Mouse (Mus musculus): ENCODE measurements at regions not wholly inside any gene's neighbourhood (a gene's known extent, or its start where the extent isn't known, plus 50 kb on each side); places are given as distances from the start of the nearest gene placed in this dataset.

DNA sequence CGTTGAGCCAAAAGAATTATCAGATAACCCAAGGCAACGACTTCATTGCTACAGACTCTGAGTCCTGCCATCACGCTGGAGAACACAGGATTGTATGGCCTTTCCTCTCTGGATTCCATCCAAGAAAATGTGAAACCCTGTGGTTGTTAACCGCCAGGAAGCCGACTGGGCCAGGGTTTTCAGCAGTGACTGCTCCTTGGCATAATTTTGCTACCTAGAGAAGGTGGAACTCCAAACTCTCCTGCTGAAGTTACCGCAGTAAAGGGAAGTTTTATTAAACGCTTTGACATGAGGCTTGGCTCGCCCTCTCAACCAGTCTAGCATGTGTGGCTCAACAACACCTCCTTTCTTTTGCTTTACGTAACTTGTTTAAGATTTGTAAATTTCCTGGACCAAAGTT lies 116.9 kb downstream of the Wif1 start:
- H3K27me3 ChIP-seq (ENCODE audit: control insufficient read depth, insufficient read depth, low read length): no peaks in the 10 kb centered on the region
- no peak overlapping the region for H3K27ac ChIP-seq (ENCODE audit: low read depth, low read length)
- no peaks in the 10 kb centered on the region for H3K9me3 ChIP-seq (ENCODE audit: control insufficient read depth, low read length)
- H3K4me2 ChIP-seq (replicated peaks; ENCODE audit: low read depth, low read length): no peak overlapping the region
- no peak overlapping the region for H3K9ac ChIP-seq (ENCODE audit: low read depth, low read length)
- H3K36me3 ChIP-seq (ENCODE audit: control insufficient read depth, insufficient read depth, low read length): no peaks in the 10 kb centered on the region
- H3K4me3 ChIP-seq (ENCODE audit: low read length): no peak overlapping the region
- 78% methylated on average over 9 of the region's 9 CpGs for WGBS
- no peak for ATAC-seq (ENCODE audit: low FRiP score, low TSS enrichment)
- no peaks in the 10 kb centered on the region for H3K4me1 ChIP-seq (ENCODE audit: control insufficient read depth, insufficient read depth, low read length)

DNA sequence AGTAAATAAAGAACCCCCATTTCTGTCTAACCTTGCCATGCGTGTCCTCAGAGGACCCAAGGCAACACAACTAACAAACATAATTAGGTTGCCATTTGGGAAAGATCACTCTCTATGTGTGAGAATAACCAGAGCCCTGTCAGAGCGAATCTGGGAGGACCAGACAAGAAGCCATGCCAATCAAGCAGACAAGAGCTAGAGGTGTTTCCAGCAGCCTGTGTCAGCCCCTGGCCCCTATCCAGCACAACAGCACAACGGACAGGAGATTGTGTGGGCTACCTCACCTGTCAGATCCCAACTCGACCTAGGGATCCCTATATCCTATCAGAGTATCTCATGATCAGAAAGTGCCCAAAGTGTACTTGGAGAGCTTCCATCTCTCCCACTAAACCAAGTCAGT lies 119.9 kb downstream of the Wif1 start:
- Histone ChIP-seq H3K27ac (ENCODE audit: low read depth, low read length) (no peak overlapping the region), H3K4me3 (ENCODE audit: low read length) (no peak overlapping the region), H3K27me3 (ENCODE audit: control insufficient read depth, insufficient read depth, low read length) (no peaks in the 10 kb centered on the region), H3K9me3 (ENCODE audit: control insufficient read depth, low read length) (no peaks in the 10 kb centered on the region), H3K36me3 (ENCODE audit: control insufficient read depth, insufficient read depth, low read length) (no peaks in the 10 kb centered on the region), H3K4me1 (ENCODE audit: control insufficient read depth, insufficient read depth, low read length) (no peaks in the 10 kb centered on the region), H3K4me2 (replicated peaks; ENCODE audit: low read depth, low read length) (no peak overlapping the region), H3K9ac (ENCODE audit: low read depth, low read length) (no peak overlapping the region)
- 74% methylated on average over 4 of the region's 4 CpGs for WGBS
- ATAC-seq (ENCODE audit: low FRiP score, low TSS enrichment): no peak

DNA sequence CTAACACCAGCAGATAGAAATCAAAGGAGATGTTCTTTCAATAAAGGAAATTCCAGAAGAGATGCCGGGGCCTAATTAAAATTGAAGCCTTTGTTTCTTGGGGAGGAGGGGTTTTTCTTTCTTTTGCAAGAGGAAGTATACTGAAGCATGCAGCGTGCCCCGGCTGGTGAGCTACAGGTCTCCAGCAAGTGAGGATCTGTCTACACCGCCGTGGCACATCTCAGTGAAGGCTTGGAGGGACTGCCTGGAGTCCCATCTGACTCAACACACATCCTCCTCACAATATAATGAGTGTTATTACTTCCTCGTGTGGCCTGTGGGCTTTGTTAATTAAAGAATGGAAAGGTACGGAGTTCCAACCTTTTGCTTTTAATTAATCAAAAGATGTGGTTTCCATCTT lies 126.7 kb downstream of the Wif1 start:
- H3K27ac ChIP-seq (ENCODE audit: low read depth, low read length): no peak overlapping the region
- no peaks in the 10 kb centered on the region for H3K36me3 ChIP-seq (ENCODE audit: control insufficient read depth, insufficient read depth, low read length)
- no peak overlapping the region for H3K4me3 ChIP-seq (ENCODE audit: low read length)
- 55% methylated on average over 7 of the region's 7 CpGs for WGBS
- peaks cover 8% of the 10 kb centered on the region; the same call in 1 of the 2 replicates for H3K9me3 ChIP-seq (ENCODE audit: control insufficient read depth, low read length)
- no peak overlapping the region for H3K4me2 ChIP-seq (replicated peaks; ENCODE audit: low read depth, low read length)
- no peaks in the 10 kb centered on the region for H3K27me3 ChIP-seq (ENCODE audit: control insufficient read depth, insufficient read depth, low read length)
- no peak for ATAC-seq (ENCODE audit: low FRiP score, low TSS enrichment)
- H3K4me1 ChIP-seq (ENCODE audit: control insufficient read depth, insufficient read depth, low read length): no peaks in the 10 kb centered on the region
- H3K9ac ChIP-seq (ENCODE audit: low read depth, low read length): no peak overlapping the region

DNA sequence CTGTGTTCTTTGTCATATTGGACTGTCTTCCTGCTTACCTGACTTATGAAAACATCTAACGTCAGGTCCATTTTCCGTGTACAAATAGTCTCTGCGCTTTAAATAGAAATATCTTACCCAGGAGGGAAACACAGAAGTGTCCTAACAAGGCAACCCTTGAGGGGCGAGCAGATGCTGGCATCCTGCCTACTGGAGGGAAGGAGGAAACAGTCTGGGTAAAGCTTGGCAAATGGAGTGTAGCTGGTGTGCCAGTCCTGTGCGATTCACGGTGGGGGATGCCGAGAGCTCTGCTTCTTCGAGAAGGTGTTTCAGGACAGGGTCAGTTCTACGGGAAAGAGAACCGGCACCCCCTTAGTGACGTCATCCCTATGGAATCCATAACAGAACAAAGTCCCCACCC lies 127.4 kb downstream of the Wif1 start:
- H3K27me3 ChIP-seq (ENCODE audit: control insufficient read depth, insufficient read depth, low read length): no peaks in the 10 kb centered on the region
- 79% methylated on average over 11 of the region's 11 CpGs for WGBS
- no peak overlapping the region for H3K4me3 ChIP-seq (ENCODE audit: low read length)
- no peak overlapping the region for H3K9ac ChIP-seq (ENCODE audit: low read depth, low read length)
- H3K4me1 ChIP-seq (ENCODE audit: control insufficient read depth, insufficient read depth, low read length): no peaks in the 10 kb centered on the region
- peaks cover 8% of the 10 kb centered on the region; the same call in 1 of the 2 replicates for H3K9me3 ChIP-seq (ENCODE audit: control insufficient read depth, low read length)
- no peak overlapping the region for H3K27ac ChIP-seq (ENCODE audit: low read depth, low read length)
- ATAC-seq (ENCODE audit: low FRiP score, low TSS enrichment): no peak
- no peaks in the 10 kb centered on the region for H3K36me3 ChIP-seq (ENCODE audit: control insufficient read depth, insufficient read depth, low read length)
- H3K4me2 ChIP-seq (replicated peaks; ENCODE audit: low read depth, low read length): no peak overlapping the region

DNA sequence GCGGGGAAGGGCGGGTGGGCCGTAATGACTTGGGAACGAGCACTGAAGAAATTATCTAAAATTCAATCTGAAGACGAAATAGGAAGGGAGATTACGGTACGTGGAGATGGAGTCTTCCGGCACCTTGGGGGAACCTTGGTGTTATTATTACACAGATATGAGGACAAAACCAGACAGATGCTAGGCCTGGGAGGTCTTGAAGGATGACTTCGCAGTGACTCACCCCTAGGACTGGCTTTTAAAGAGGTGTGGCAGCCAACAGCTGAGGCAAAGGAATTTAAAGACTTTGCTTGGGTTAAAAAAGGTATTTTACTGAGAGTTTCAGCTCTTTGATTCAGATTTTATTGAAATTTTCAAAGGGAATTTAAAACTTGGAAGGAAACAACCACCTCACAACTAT lies 140.3 kb downstream of the Wif1 start:
- no peak overlapping the region for H3K27ac ChIP-seq (ENCODE audit: low read depth, low read length)
- no peaks in the 10 kb centered on the region for H3K27me3 ChIP-seq (ENCODE audit: control insufficient read depth, insufficient read depth, low read length)
- no peak overlapping the region for H3K4me2 ChIP-seq (replicated peaks; ENCODE audit: low read depth, low read length)
- no peaks in the 10 kb centered on the region for H3K36me3 ChIP-seq (ENCODE audit: control insufficient read depth, insufficient read depth, low read length)
- no peak overlapping the region for H3K4me3 ChIP-seq (ENCODE audit: low read length)
- H3K9ac ChIP-seq (ENCODE audit: low read depth, low read length): no peak overlapping the region
- 94% methylated on average over 9 of the region's 9 CpGs for WGBS
- ATAC-seq (ENCODE audit: low FRiP score, low TSS enrichment): no peak
- H3K4me1 ChIP-seq (ENCODE audit: control insufficient read depth, insufficient read depth, low read length): no peaks in the 10 kb centered on the region
- H3K9me3 ChIP-seq (ENCODE audit: control insufficient read depth, low read length): no peaks in the 10 kb centered on the region

DNA sequence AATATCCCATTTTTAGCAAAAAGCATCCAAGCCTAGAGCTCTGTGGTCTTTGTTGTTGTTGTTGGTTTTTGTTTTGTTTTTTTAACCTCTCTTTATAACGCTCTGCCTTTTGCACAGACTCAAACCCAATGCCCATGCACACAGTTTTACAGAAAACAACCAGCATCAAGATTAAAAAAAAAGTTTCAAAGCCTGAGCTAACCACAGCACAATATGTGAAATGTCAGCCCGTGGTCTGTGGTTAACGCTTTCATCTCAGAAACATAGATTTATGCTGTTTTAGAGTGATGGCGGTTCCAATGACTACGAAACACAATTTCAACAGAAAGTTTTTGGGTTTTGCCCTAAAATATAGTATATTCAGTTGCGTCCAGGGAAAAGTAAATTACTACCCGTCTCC lies 155.4 kb downstream of the Wif1 start:
- no peak overlapping the region for H3K4me3 ChIP-seq (ENCODE audit: low read length)
- no peak overlapping the region for H3K4me2 ChIP-seq (replicated peaks; ENCODE audit: low read depth, low read length)
- H3K27me3 ChIP-seq (ENCODE audit: control insufficient read depth, insufficient read depth, low read length): no peaks in the 10 kb centered on the region
- ATAC-seq (ENCODE audit: low FRiP score, low TSS enrichment): no peak
- 92% methylated on average over 7 of the region's 7 CpGs for WGBS
- no peak overlapping the region for H3K27ac ChIP-seq (ENCODE audit: low read depth, low read length)
- no peaks in the 10 kb centered on the region for H3K36me3 ChIP-seq (ENCODE audit: control insufficient read depth, insufficient read depth, low read length)
- H3K9me3 ChIP-seq (ENCODE audit: control insufficient read depth, low read length): no peaks in the 10 kb centered on the region
- H3K4me1 ChIP-seq (ENCODE audit: control insufficient read depth, insufficient read depth, low read length): no peaks in the 10 kb centered on the region
- no peak overlapping the region for H3K9ac ChIP-seq (ENCODE audit: low read depth, low read length)

DNA sequence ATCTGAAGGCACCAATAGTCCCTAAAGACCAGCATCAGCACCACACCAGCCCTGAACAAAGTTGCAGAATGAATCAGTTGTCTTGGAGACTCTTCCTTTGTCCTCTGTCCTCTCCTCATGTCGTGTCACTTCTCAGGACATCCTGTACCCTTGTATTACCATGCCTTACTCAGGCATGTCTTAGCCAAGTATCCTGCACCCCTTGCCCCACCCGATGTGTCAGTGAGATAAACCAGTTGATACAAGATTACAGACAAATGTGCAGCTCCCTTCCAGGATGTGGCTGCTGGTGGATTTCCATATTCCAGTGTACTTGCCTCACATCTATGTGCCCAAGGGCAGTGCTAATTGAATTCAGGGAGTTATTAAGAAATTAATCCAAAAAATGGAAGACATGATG lies 151.8 kb downstream of the Tbc1d30 start:
- Histone ChIP-seq H3K4me2 (replicated peaks; ENCODE audit: low read depth, low read length) (no peak overlapping the region), H3K9me3 (ENCODE audit: control insufficient read depth, low read length) (no peaks in the 10 kb centered on the region), H3K4me1 (ENCODE audit: control insufficient read depth, insufficient read depth, low read length) (no peaks in the 10 kb centered on the region), H3K27ac (ENCODE audit: low read depth, low read length) (no peak overlapping the region), H3K27me3 (ENCODE audit: control insufficient read depth, insufficient read depth, low read length) (no peaks in the 10 kb centered on the region), H3K9ac (ENCODE audit: low read depth, low read length) (no peak overlapping the region), H3K4me3 (ENCODE audit: low read length) (no peak overlapping the region), H3K36me3 (ENCODE audit: control insufficient read depth, insufficient read depth, low read length) (no peaks in the 10 kb centered on the region)
- 79% methylated on average over 2 of the region's 2 CpGs for WGBS
- no peak for ATAC-seq (ENCODE audit: low FRiP score, low TSS enrichment)

DNA sequence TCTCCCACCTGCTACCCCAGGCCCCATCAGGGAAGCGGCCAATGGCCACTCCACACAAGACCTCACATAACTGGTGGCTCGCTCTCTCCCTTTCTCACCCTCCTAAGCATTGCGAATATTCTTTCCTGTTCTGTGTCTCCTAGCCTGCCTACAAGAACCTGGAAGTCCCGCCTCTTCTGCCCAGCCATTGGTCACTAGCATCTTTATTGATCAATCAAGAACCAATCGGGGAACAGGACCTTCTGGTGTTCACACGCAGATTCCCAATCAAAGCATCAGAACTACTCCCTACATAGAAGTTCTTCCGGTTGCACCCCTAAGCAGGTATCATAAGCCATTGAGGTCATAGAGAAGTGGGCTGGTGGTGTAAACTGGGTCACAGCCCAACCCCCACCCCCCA lies 148.5 kb downstream of the Tbc1d30 start:
- Histone ChIP-seq H3K4me2 (replicated peaks; ENCODE audit: low read depth, low read length) (no peak overlapping the region), H3K27me3 (ENCODE audit: control insufficient read depth, insufficient read depth, low read length) (no peaks in the 10 kb centered on the region), H3K27ac (ENCODE audit: low read depth, low read length) (no peak overlapping the region), H3K9me3 (ENCODE audit: control insufficient read depth, low read length) (no peaks in the 10 kb centered on the region), H3K9ac (ENCODE audit: low read depth, low read length) (no peak overlapping the region), H3K4me1 (ENCODE audit: control insufficient read depth, insufficient read depth, low read length) (peaks cover 4% of the 10 kb centered on the region; the same call in 1 of the 2 replicates), H3K4me3 (ENCODE audit: low read length) (no peak overlapping the region), H3K36me3 (ENCODE audit: control insufficient read depth, insufficient read depth, low read length) (no peaks in the 10 kb centered on the region)
- ATAC-seq (ENCODE audit: low FRiP score, low TSS enrichment): no peak
- 96% methylated on average over 7 of the region's 7 CpGs for WGBS

DNA sequence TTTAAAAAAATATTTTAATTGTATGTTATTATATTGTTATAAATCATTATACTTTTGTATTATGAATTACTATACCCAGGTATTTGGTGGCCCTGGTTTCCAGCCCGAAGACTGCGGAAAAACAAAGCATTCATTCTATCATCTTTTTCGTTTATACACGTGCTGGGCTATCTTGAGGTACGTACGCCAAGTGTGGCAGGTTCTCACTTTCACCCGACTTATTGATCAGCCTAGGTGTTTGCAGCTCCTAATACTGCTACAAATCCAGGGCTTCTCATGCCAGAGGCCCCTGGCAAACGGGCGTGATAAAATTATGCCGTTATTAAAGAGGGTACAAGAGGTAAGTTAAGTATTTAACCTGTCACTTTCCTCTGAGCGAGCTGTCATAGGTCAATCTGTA lies 145.5 kb downstream of the Tbc1d30 start:
- H3K9ac ChIP-seq (ENCODE audit: low read depth, low read length): no peak overlapping the region
- WGBS: 87% methylated on average over 11 of the region's 11 CpGs
- no peak for ATAC-seq (ENCODE audit: low FRiP score, low TSS enrichment)
- no peak overlapping the region for H3K4me3 ChIP-seq (ENCODE audit: low read length)
- H3K27me3 ChIP-seq (ENCODE audit: control insufficient read depth, insufficient read depth, low read length): no peaks in the 10 kb centered on the region
- H3K4me2 ChIP-seq (replicated peaks; ENCODE audit: low read depth, low read length): no peak overlapping the region
- no peaks in the 10 kb centered on the region for H3K36me3 ChIP-seq (ENCODE audit: control insufficient read depth, insufficient read depth, low read length)
- no peak overlapping the region for H3K27ac ChIP-seq (ENCODE audit: low read depth, low read length)
- H3K4me1 ChIP-seq (ENCODE audit: control insufficient read depth, insufficient read depth, low read length): peaks cover 4% of the 10 kb centered on the region; the same call in 1 of the 2 replicates
- H3K9me3 ChIP-seq (ENCODE audit: control insufficient read depth, low read length): no peaks in the 10 kb centered on the region

Data from kidney, embryonic 14.5 days (tissue).